Mouse (Mus musculus): ENCODE data around the gene Krtap20-2. TPM values are rescaled to one million over a fixed set of nuclear protein-coding genes. Genes with fewer than 3 reads are reported as not detected.
"Not testable (repeated sequence)": the region's sequence is repeated elsewhere in the genome, so short reads cannot be mapped to it uniquely, and the experiment has no call there.

Krtap20-2 gene
- not detected in 2 replicates for polyA plus RNA-seq (2012)

DNA sequence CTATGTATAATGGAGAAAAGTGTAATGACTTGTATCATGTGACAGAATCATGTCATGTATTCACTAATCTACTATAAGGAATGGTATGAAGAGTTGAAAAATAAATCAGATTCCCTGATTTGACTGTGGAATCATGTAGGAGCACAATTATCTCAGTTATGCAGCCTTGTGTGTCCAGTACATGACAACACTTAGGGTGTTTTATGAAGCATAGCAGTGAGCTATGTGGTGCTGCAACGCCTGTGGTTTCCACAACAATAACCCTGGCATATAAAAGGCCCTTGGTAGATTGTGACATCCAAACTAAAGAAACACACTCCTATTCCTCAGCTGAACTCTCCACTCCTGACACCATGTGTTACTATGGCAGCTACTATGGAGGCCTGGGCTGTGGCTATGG lies at the start of gene Krtap20-2:
TSS of gene Krtap20-2 (plus strand) at position 301 of the 400 bp plus-strand sequence.
- H3K4me1 ChIP-seq (ENCODE audit: control insufficient read depth) = no peaks in the 10 kb centered on the region
- no peaks in the 10 kb centered on the region for H3K27me3 ChIP-seq (ENCODE audit: control insufficient read depth)
- no peak for TF ChIP-seq TAL1 (IDR thresholded peaks at IDR 0.05; ENCODE audit: low read length)
- TF ChIP-seq GATA1 (IDR thresholded peaks at IDR 0.05; ENCODE audit: low read length) = no peak
- no peaks in the 10 kb centered on the region for H3K9me3 ChIP-seq (ENCODE audit: control insufficient read depth, low read length)
- no peak within 1 kb of the TSS for H3K4me3 ChIP-seq (replicated peaks)
- H3K36me3 ChIP-seq (ENCODE audit: control insufficient read depth) = no peaks in the 10 kb centered on the region

DNA sequence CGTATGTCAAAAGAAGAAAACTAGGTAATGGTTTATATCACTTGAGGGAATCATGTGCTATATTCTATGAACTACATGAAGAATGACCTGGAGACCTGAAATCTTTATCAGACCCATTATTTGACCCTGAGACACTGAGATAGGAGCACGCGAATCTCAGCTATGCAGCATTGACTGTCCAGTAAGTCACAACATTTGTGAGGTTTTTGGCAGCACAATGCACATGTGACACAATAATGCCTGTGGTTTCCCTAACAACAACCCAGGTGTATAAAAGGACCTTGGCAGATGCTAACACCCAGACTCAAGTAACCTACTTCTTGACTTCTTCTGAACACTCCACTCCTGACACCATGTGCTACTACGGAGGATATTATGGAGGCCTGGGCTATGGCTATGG lies 48.0 kb upstream of the Krtap20-2 start, which contains the start of gene Gm9789:
TSS of gene Gm9789 (plus strand) at position 301 of the 400 bp plus-strand sequence.
- H3K4me3 ChIP-seq (replicated peaks) = no peak within 1 kb of the TSS
- H3K4me1 ChIP-seq (ENCODE audit: control insufficient read depth) = no peaks in the 10 kb centered on the region
- H3K27me3 ChIP-seq (ENCODE audit: control insufficient read depth) = no peaks in the 10 kb centered on the region
- H3K9me3 ChIP-seq (ENCODE audit: control insufficient read depth, low read length) = peaks cover 17% of the 10 kb centered on the region
- no peaks in the 10 kb centered on the region for H3K36me3 ChIP-seq (ENCODE audit: control insufficient read depth)
- TF ChIP-seq GATA1 (IDR thresholded peaks at IDR 0.05; ENCODE audit: low read length) (no peak), TAL1 (IDR thresholded peaks at IDR 0.05; ENCODE audit: low read length) (no peak)

DNA sequence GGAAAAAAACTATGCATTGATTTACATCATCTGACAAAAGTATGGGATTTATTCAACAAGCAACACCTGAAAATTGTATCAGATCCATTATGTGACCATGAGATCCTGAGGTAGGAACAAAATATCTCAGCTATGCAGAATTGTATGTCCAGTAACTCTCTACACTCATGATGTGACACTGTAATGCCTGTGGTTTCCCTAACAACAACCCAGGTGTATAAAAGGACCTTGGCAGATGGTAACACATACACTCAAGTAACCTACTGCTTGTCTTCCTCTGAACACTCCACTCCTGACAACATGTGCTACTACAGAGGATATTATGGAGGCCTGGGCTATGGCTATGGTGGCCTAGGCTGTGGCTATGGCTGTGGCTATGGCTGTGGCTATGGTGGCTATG lies 36.5 kb upstream of the Krtap20-2 start, which contains the start of gene Gm7735:
TSS of gene Gm7735 (plus strand) at position 301 of the 400 bp plus-strand sequence.
- H3K36me3 ChIP-seq (ENCODE audit: control insufficient read depth) = not testable (repeated sequence)

DNA sequence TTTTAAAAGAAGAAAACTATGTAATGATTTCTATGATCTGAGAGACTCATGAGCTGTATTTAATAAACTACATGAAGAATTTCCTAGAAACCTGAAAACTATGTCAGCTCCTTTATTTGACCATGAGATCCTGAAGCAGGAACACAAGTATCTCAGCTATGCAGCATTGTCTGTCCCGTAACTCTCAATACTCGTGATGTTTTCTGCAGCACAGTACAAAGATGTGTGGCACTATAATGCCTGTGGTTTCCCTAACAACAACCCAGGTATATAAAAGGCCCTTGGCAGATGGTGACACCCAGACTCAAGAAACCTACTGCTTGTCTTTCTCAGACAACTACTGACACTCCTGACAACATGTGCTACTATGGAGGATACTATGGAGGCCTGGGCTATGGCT lies 31.2 kb upstream of the Krtap20-2 start, which contains the start of gene 1110057P08Rik:
TSS of gene 1110057P08Rik (plus strand) at position 301 of the 400 bp plus-strand sequence.
- Histone ChIP-seq H3K4me3 (replicated peaks) (no peak within 1 kb of the TSS), H3K4me1 (ENCODE audit: control insufficient read depth) (no peaks in the 10 kb centered on the region), H3K27me3 (ENCODE audit: control insufficient read depth) (no peaks in the 10 kb centered on the region), H3K36me3 (ENCODE audit: control insufficient read depth) (no peaks in the 10 kb centered on the region), H3K9me3 (ENCODE audit: control insufficient read depth, low read length) (peaks cover 5% of the 10 kb centered on the region; the same call in 1 of the 2 replicates)
- TF ChIP-seq TAL1 (IDR thresholded peaks at IDR 0.05; ENCODE audit: low read length) (no peak), GATA1 (IDR thresholded peaks at IDR 0.05; ENCODE audit: low read length) (no peak)

More for the DNA sequence above, 36.5 kb upstream of the Krtap20-2 start, which contains the start of gene Gm7735:
- not testable (repeated sequence) for H3K9me3 ChIP-seq (ENCODE audit: control insufficient read depth, low read length); H3K4me3 ChIP-seq (replicated peaks); H3K4me1 ChIP-seq (ENCODE audit: control insufficient read depth); H3K27me3 ChIP-seq (ENCODE audit: control insufficient read depth)

DNA sequence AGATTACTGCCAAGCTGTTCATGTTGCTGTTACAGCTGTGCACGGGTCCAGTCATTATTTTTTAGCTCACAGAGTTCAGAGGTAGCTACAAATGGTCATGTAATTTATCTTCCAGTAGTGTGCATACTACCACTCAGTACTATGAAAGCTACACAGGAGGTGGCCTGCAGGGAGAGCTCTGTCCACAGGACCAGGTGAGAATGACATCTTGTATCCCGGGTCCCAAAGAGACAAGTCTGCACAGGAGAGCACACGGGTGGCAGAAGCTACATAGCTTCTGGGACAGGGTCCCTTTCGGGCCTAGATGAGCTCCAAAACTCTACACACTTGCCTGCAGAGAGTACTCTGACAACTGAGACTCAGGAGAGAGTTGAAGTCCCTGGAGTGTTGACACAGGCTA lies 17.0 kb upstream of the Krtap20-2 start:
- Histone ChIP-seq H3K36me3 (ENCODE audit: control insufficient read depth) (no peaks in the 10 kb centered on the region), H3K27me3 (ENCODE audit: control insufficient read depth) (no peaks in the 10 kb centered on the region), H3K9me3 (ENCODE audit: control insufficient read depth, low read length) (peaks cover 4% of the 10 kb centered on the region; the same call in 1 of the 2 replicates), H3K4me3 (replicated peaks) (no peak overlapping the region), H3K4me1 (ENCODE audit: control insufficient read depth) (no peaks in the 10 kb centered on the region)
- no peak for TF ChIP-seq TAL1 (IDR thresholded peaks at IDR 0.05; ENCODE audit: low read length)
- TF ChIP-seq GATA1 (IDR thresholded peaks at IDR 0.05; ENCODE audit: low read length) = no peak

Other genes with a start within 250 kb of the Krtap20-2 start
- not detected in 2 replicates for gene Krtap16-3, start 243.0 kb upstream of the Krtap20-2 start, polyA plus RNA-seq (2012)
- gene Krtap22-2, start 195.1 kb upstream of the Krtap20-2 start, polyA plus RNA-seq (2012) = not detected in 2 replicates
- not detected in 2 replicates for gene Gm10229, start 190.6 kb upstream of the Krtap20-2 start, polyA plus RNA-seq (2012)
- not detected in 2 replicates for gene Krtap6-1, start 174.2 kb upstream of the Krtap20-2 start, polyA plus RNA-seq (2012)
- not detected in 2 replicates for gene Gm10228, start 164.4 kb upstream of the Krtap20-2 start, polyA plus RNA-seq (2012)
- not detected in 2 replicates for gene Krtap6-5, start 158.0 kb upstream of the Krtap20-2 start, polyA plus RNA-seq (2012)
- gene 1110025L11Rik, start 141.9 kb upstream of the Krtap20-2 start, polyA plus RNA-seq (2012) = not detected in 2 replicates
- not detected in 2 replicates for gene Krtap6-3, start 121.8 kb upstream of the Krtap20-2 start, polyA plus RNA-seq (2012)
- gene Gm6358, start 65.0 kb upstream of the Krtap20-2 start, polyA plus RNA-seq (2012) = not detected in 2 replicates
- gene Gm10061, start 54.8 kb upstream of the Krtap20-2 start, polyA plus RNA-seq (2012) = not detected in 2 replicates
- not detected in 2 replicates for gene Gm9789, start 47.9 kb upstream of the Krtap20-2 start, polyA plus RNA-seq (2012)
- not detected in 2 replicates for gene Gm7735, start 36.4 kb upstream of the Krtap20-2 start, polyA plus RNA-seq (2012)
- gene 1110057P08Rik, start 31.1 kb upstream of the Krtap20-2 start, polyA plus RNA-seq (2012) = not detected in 2 replicates
- not detected in 2 replicates for gene Krtap21-1, start 198.0 kb downstream of the Krtap20-2 start, polyA plus RNA-seq (2012)
- not detected in 2 replicates for gene Krtap6-2, start 214.2 kb downstream of the Krtap20-2 start, polyA plus RNA-seq (2012)